ENCODE assay signal across 15 mouse cellular contexts in genomic region chr15:12472646-12473045, GRCm38 (mm10).
DNase-seq lines count a peak whose midpoint lies in the region.
"Had no signal": no experiment of that assay in that cellular context is flagged by ENCODE, and none has a peak within 500 bp of the region (broad histone marks: within the 10 kb centered on the region; RNA-seq: fewer than 3 reads in every experiment).

No protein-coding gene starts in this region.

- intact Hi-C loops in heart, postnatal 25 days (cut with DNase I) = no loop called here

- peak; percentile 58 for DNase-seq in adrenal gland, postnatal 14 days
- no peak for DNase-seq in adrenal gland, adult 18-20 months (ENCODE audit: low spot score in 2 of 2)
- peak; percentile 79 for DNase-seq in heart, adult 11 months
- no peak for DNase-seq in heart, postnatal 25 days (ENCODE audit: low spot score)
- DNase-seq: adrenal gland, adult 2 months; adrenal gland, adult 8-10 months; adrenal gland, postnatal 10 days; adrenal gland, postnatal 25 days; adrenal gland, postnatal 36 days; B cell, adult 2 months; cerebellum, adult 11 months; cerebellum, adult 11-12 months; cerebellum, adult 18-20 months; cerebellum, adult 2 months; cerebellum, adult 8-10 months had no signal

Comparison
In these comparisons a context has a peak if more than half of its experiments do, and no peak if none do; other contexts are left out.
1. DNase-seq: peak in adrenal gland, postnatal 14 days (single experiment) and heart, adult 11 months (single experiment); none in adrenal gland, adult 18-20 months (0 of 2) and heart, postnatal 25 days (single experiment).